Mouse (Mus musculus): ENCODE results near the gene Bfsp1. TPM values are rescaled to one million over a fixed set of nuclear protein-coding genes. Genes with fewer than 3 reads are reported as not detected.

The Bfsp1 gene
- polyA plus RNA-seq, 1 experiment from 2014 or later: 2.1 TPM

- Histone ChIP-seq H3K36me3 (replicated peaks; ENCODE audit: control insufficient read depth, insufficient read depth) (no peaks in the 10 kb centered on the region), H3K9me3 (ENCODE audit: control insufficient read depth, low read length) (no peaks in the 10 kb centered on the region), H3K4me1 (replicated peaks; ENCODE audit: control insufficient read depth, insufficient read depth, low read length) (no peaks in the 10 kb centered on the region), H3K27me3 (ENCODE audit: control insufficient read depth, insufficient read depth, low read length) (no peaks in the 10 kb centered on the region), H3K4me2 (replicated peaks) (no peak overlapping the region), H3K4me3 (replicated peaks; ENCODE audit: low read length) (no peak overlapping the region), H3K9ac (no peak overlapping the region), H3K27ac (no peak overlapping the region)
- ATAC-seq (ENCODE audit: low FRiP score) (no peak), DNase-seq (ENCODE audit: low spot score) (no peak)
- WGBS: 59% methylated on average over 12 of the region's 12 CpGs
Measured at GRCm38 (mm10) chr2:143889860-143890433, 27.0 kb upstream of the Bfsp1 start.

- no peak overlapping the region for H3K27ac ChIP-seq
- no peaks in the 10 kb centered on the region for H3K9me3 ChIP-seq (ENCODE audit: control insufficient read depth, low read length)
- WGBS: 90% methylated on average over 15 of the region's 15 CpGs
- no peak overlapping the region for H3K4me3 ChIP-seq (replicated peaks; ENCODE audit: low read length)
- no peak overlapping the region for H3K9ac ChIP-seq
- H3K4me1 ChIP-seq (replicated peaks; ENCODE audit: control insufficient read depth, insufficient read depth, low read length): no peaks in the 10 kb centered on the region
- no peak for ATAC-seq (ENCODE audit: low FRiP score)
- no peaks in the 10 kb centered on the region for H3K36me3 ChIP-seq (replicated peaks; ENCODE audit: control insufficient read depth, insufficient read depth)
- H3K4me2 ChIP-seq (replicated peaks): no peak overlapping the region
- DNase-seq (ENCODE audit: low spot score): no peak
- H3K27me3 ChIP-seq (ENCODE audit: control insufficient read depth, insufficient read depth, low read length): no peaks in the 10 kb centered on the region
Measured at GRCm38 (mm10) chr2:143889131-143889859, 26.3 kb upstream of the Bfsp1 start.

- Histone ChIP-seq H3K36me3 (replicated peaks; ENCODE audit: control insufficient read depth, insufficient read depth) (no peaks in the 10 kb centered on the region), H3K27me3 (ENCODE audit: control insufficient read depth, insufficient read depth, low read length) (no peaks in the 10 kb centered on the region), H3K4me1 (replicated peaks; ENCODE audit: control insufficient read depth, insufficient read depth, low read length) (no peaks in the 10 kb centered on the region), H3K27ac (no peak overlapping the region), H3K9ac (no peak overlapping the region), H3K4me2 (replicated peaks) (no peak overlapping the region), H3K4me3 (replicated peaks; ENCODE audit: low read length) (no peak overlapping the region), H3K9me3 (ENCODE audit: control insufficient read depth, low read length) (no peaks in the 10 kb centered on the region)
- ATAC-seq (ENCODE audit: low FRiP score): no peak
- WGBS: 87% methylated on average over 10 of the region's 10 CpGs
- DNase-seq (ENCODE audit: low spot score): no peak
Measured at GRCm38 (mm10) chr2:143882606-143883288, 19.8 kb upstream of the Bfsp1 start.

- no peaks in the 10 kb centered on the region for H3K27me3 ChIP-seq (ENCODE audit: control insufficient read depth, insufficient read depth, low read length)
- no peak overlapping the region for H3K9ac ChIP-seq
- 94% methylated on average over 4 of the region's 4 CpGs for WGBS
- no peak overlapping the region for H3K27ac ChIP-seq
- H3K4me2 ChIP-seq (replicated peaks): no peak overlapping the region
- no peaks in the 10 kb centered on the region for H3K9me3 ChIP-seq (ENCODE audit: control insufficient read depth, low read length)
- no peaks in the 10 kb centered on the region for H3K36me3 ChIP-seq (replicated peaks; ENCODE audit: control insufficient read depth, insufficient read depth)
- no peaks in the 10 kb centered on the region for H3K4me1 ChIP-seq (replicated peaks; ENCODE audit: control insufficient read depth, insufficient read depth, low read length)
- no peak overlapping the region for H3K4me3 ChIP-seq (replicated peaks; ENCODE audit: low read length)
- no peak for ATAC-seq (ENCODE audit: low FRiP score)
- DNase-seq (ENCODE audit: low spot score): no peak
Measured at GRCm38 (mm10) chr2:143882002-143882401, 19.0 kb upstream of the Bfsp1 start.

- H3K9ac ChIP-seq: no peak overlapping the region
- no peak overlapping the region for H3K4me2 ChIP-seq (replicated peaks)
- H3K9me3 ChIP-seq (ENCODE audit: control insufficient read depth, low read length): no peaks in the 10 kb centered on the region
- no peak overlapping the region for H3K27ac ChIP-seq
- DNase-seq (ENCODE audit: low spot score): no peak
- no peak overlapping the region for H3K4me3 ChIP-seq (replicated peaks; ENCODE audit: low read length)
- 87% methylated on average over 6 of the region's 6 CpGs for WGBS
- no peaks in the 10 kb centered on the region for H3K4me1 ChIP-seq (replicated peaks; ENCODE audit: control insufficient read depth, insufficient read depth, low read length)
- H3K36me3 ChIP-seq (replicated peaks; ENCODE audit: control insufficient read depth, insufficient read depth): no peaks in the 10 kb centered on the region
- no peak for ATAC-seq (ENCODE audit: low FRiP score)
- no peaks in the 10 kb centered on the region for H3K27me3 ChIP-seq (ENCODE audit: control insufficient read depth, insufficient read depth, low read length)
Measured at GRCm38 (mm10) chr2:143879311-143879710, 16.3 kb upstream of the Bfsp1 start.

- Histone ChIP-seq H3K9me3 (ENCODE audit: control insufficient read depth, low read length) (no peaks in the 10 kb centered on the region), H3K4me2 (replicated peaks) (no peak overlapping the region), H3K4me1 (replicated peaks; ENCODE audit: control insufficient read depth, insufficient read depth, low read length) (no peaks in the 10 kb centered on the region), H3K27ac (no peak overlapping the region), H3K4me3 (replicated peaks; ENCODE audit: low read length) (no peak overlapping the region), H3K9ac (no peak overlapping the region), H3K27me3 (ENCODE audit: control insufficient read depth, insufficient read depth, low read length) (no peaks in the 10 kb centered on the region), H3K36me3 (replicated peaks; ENCODE audit: control insufficient read depth, insufficient read depth) (no peaks in the 10 kb centered on the region)
- DNase-seq (ENCODE audit: low spot score) (no peak), ATAC-seq (ENCODE audit: low FRiP score) (no peak)
- WGBS: 77% methylated on average over 4 of the region's 4 CpGs
Measured at GRCm38 (mm10) chr2:143876929-143877632, 14.1 kb upstream of the Bfsp1 start.

- Histone ChIP-seq H3K4me3 (replicated peaks; ENCODE audit: low read length) (no peak overlapping the region), H3K36me3 (replicated peaks; ENCODE audit: control insufficient read depth, insufficient read depth) (no peaks in the 10 kb centered on the region), H3K9ac (no peak overlapping the region), H3K27me3 (ENCODE audit: control insufficient read depth, insufficient read depth, low read length) (no peaks in the 10 kb centered on the region), H3K9me3 (ENCODE audit: control insufficient read depth, low read length) (no peaks in the 10 kb centered on the region), H3K27ac (no peak overlapping the region), H3K4me2 (replicated peaks) (no peak overlapping the region), H3K4me1 (replicated peaks; ENCODE audit: control insufficient read depth, insufficient read depth, low read length) (no peaks in the 10 kb centered on the region)
- WGBS: 68% methylated on average over 1 of the region's 1 CpGs
- no peak for ATAC-seq (ENCODE audit: low FRiP score)
- DNase-seq (ENCODE audit: low spot score): no peak
Measured at GRCm38 (mm10) chr2:143876026-143876425, 13.1 kb upstream of the Bfsp1 start.

GRCm38 (mm10) chr2:143870936-143871688 lies 8.1 kb upstream of the Bfsp1 start:
- Histone ChIP-seq H3K4me1 (replicated peaks; ENCODE audit: control insufficient read depth, insufficient read depth, low read length) (no peaks in the 10 kb centered on the region), H3K36me3 (replicated peaks; ENCODE audit: control insufficient read depth, insufficient read depth) (no peaks in the 10 kb centered on the region), H3K27ac (no peak overlapping the region), H3K27me3 (ENCODE audit: control insufficient read depth, insufficient read depth, low read length) (no peaks in the 10 kb centered on the region), H3K4me2 (replicated peaks) (no peak overlapping the region), H3K4me3 (replicated peaks; ENCODE audit: low read length) (no peak overlapping the region), H3K9ac (no peak overlapping the region), H3K9me3 (ENCODE audit: control insufficient read depth, low read length) (no peaks in the 10 kb centered on the region)
- WGBS: 75% methylated on average over 10 of the region's 10 CpGs
- ATAC-seq (ENCODE audit: low FRiP score) (no peak), DNase-seq (ENCODE audit: low spot score) (no peak)
